Mouse (Mus musculus) forebrain, embryonic 15.5 days (tissue): ENCODE measurements at regions not wholly inside any gene's neighbourhood (a gene's known extent, or its start where the extent isn't known, plus 50 kb on each side); places are given as distances from the start of the nearest gene placed in this dataset.

Experiments used
- ATAC-seq: fragments of 200-750 bp; cut with Nextera tagmentation; replicated peaks from 2 replicates; pipeline ENCODE4 v1.8.0; 2017; ENCODE audit warnings: mild to moderate bottlenecking, moderate TSS enrichment, moderate library complexity
- H3K27ac ChIP-seq: fragments of 300-500 bp; sonication (generic); replicated peaks from 2 replicates; pipeline ENCODE4 v1.5.1; 2015; ENCODE audit warnings: mild to moderate bottlenecking, inconsistent platforms
- H3K27me3 ChIP-seq: fragments of 300-500 bp; sonication (generic); 2 replicates; pipeline ENCODE4 v1.6.1; 2015; ENCODE audit warnings: inconsistent platforms
- H3K36me3 ChIP-seq: fragments of 300-500 bp; sonication (generic); 2 replicates; pipeline ENCODE4 v1.6.1; 2015; ENCODE audit warnings: mild to moderate bottlenecking, inconsistent platforms
- H3K4me1 ChIP-seq: fragments of 300-500 bp; sonication (generic); 2 replicates; pipeline ENCODE4 v1.6.1; 2015; ENCODE audit warnings: inconsistent platforms
- H3K4me2 ChIP-seq: fragments of 300-500 bp; sonication (generic); replicated peaks from 2 replicates; pipeline ENCODE4 v1.6.1; 2015; ENCODE audit warnings: mild to moderate bottlenecking, inconsistent platforms
- H3K4me3 ChIP-seq: fragments of 300-500 bp; sonication (generic); 2 replicates; pipeline ENCODE4 v1.5.1; 2015; ENCODE audit warnings: mild to moderate bottlenecking, inconsistent platforms
- H3K9ac ChIP-seq: fragments of 300-500 bp; sonication (generic); replicated peaks from 2 replicates; pipeline ENCODE4 v1.6.1; 2015; ENCODE audit warnings: mild to moderate bottlenecking, inconsistent platforms
- H3K9me3 ChIP-seq: fragments of 300-500 bp; sonication (generic); 2 replicates; pipeline ENCODE4 v1.6.1; 2016; ENCODE audit warnings: inconsistent platforms
- WGBS: fragments of 180-500 bp; shearing (Covaris S2); methylation state at CpG from one replicate; pipeline ENCODE4 v1.1.7; 2015; ENCODE audit warnings: mixed read lengths; 5-methylcytosine and 5-hydroxymethylcytosine counted together

DNA sequence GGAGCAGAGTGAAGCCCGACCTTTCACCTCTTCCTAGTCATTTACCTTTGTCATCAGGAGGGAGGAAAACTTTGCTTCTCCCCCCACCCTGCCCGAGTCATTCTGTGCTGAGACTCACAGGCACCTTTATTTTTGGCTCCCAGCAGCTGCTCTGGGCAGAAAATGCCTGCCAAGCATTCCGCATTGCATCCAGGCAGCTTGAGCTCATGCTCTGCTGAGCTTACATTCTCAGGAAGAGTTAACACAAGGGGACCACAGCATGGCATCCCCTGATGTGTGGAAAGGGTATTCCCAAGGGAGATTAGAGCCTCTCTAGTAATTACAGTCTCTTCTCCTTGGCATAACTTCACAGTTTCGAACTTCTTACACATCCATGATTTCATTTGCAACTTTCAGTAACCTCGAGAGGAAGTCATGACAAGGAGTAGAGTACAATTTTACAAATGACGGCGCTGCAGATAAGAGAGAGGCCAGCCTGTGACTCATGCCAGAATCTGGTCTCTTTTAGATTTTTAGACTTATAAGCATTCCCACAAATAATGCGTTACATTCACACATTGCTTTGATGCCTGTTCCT is 370.3 kb downstream of the Gpam start:
- Histone ChIP-seq H3K9me3 (no peaks in the 10 kb centered on the region), H3K27me3 (no peaks in the 10 kb centered on the region), H3K4me3 (no peak overlapping the region), H3K4me1 (peaks cover 5% of the 10 kb centered on the region; the same call in 1 of the 2 replicates), H3K36me3 (no peaks in the 10 kb centered on the region), H3K9ac (no peak overlapping the region), H3K4me2 (no peak overlapping the region), H3K27ac (no peak overlapping the region)
- 0 out of 2 replicates have a peak, but pooled peaks have one; percentile 32 for ATAC-seq
- WGBS, result 53% methylated on average over 8 of the region's 8 CpGs

DNA sequence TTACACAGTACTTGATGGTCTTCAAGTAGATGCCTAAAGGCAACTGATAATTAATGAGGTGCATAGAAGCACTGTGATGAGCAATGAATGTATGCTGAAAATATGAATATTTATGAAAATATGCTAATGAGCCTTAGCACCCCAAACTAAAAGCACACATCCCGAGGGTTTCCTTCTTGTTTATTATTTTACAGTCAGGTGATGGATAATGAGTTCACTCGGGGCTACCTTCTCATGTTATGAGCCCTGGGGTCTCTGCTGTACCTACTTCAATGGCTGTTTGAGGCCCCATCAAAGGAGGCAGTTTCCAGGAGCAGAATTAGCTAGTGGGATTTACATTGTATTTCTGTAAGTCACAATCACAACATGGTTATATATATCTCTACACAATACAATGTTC is 371.6 kb downstream of the Gpam start:
- Histone ChIP-seq H3K27me3 (no peaks in the 10 kb centered on the region), H3K27ac (no peak overlapping the region), H3K4me1 (peaks cover 5% of the 10 kb centered on the region; the same call in 1 of the 2 replicates), H3K4me2 (no peak overlapping the region), H3K36me3 (no peaks in the 10 kb centered on the region), H3K9ac (no peak overlapping the region), H3K4me3 (no peak overlapping the region), H3K9me3 (no peaks in the 10 kb centered on the region)
- 41% methylated on average over 2 of the region's 2 CpGs for WGBS
- ATAC-seq, result no peak

DNA sequence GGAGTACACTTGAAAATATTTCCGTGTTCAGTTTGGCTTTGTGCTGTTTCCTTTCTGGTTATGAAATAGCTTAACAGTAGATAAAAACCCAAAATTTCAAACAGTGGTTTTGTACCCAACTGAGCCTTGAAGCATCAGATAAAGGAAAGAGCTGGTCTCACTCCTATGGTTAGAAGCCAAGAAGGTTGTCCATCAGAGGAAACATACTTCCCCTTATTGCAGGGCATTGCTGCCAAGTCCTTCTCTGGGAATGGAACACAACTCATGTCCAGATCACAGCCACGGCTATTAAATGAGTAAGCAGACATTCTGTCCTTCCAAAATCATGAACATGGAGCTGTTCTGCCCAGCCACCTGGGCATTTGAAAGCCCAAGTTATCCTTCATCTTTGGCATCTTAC is 393.1 kb downstream of the Gpam start:
- H3K36me3 ChIP-seq, result no peaks in the 10 kb centered on the region
- H3K27ac ChIP-seq, result no peak overlapping the region
- H3K4me2 ChIP-seq, result no peak overlapping the region
- H3K4me3 ChIP-seq, result no peak overlapping the region
- H3K4me1 ChIP-seq, result no peaks in the 10 kb centered on the region
- no peak overlapping the region for H3K9ac ChIP-seq
- ATAC-seq, result no peak
- H3K27me3 ChIP-seq, result no peaks in the 10 kb centered on the region
- WGBS, result 89% methylated on average over 2 of the region's 2 CpGs
- no peaks in the 10 kb centered on the region; the same call in 1 of the 2 replicates for H3K9me3 ChIP-seq

DNA sequence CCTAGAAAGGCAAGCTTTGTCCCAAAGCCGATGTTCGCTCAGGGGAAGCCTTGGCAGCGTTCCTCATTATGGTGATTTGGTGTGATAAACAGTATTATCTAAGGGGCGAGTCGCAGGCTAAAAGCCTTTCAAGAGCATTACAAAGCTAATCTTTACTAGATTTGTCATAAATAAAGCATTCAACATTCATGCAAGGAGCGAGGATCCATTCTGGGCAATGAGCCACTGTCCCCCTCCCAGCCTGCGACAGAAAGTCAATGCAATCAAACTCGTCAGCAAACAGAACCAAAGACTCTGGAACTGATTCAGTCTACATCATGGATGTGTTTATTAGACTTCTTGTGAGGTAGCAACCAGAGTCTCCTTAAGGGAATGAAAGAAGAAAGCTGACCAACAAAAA is 395.3 kb downstream of the Gpam start:
- H3K27ac ChIP-seq, result no peak overlapping the region
- no peaks in the 10 kb centered on the region for H3K36me3 ChIP-seq
- no peak for ATAC-seq
- H3K4me1 ChIP-seq, result no peaks in the 10 kb centered on the region
- WGBS, result 47% methylated on average over 8 of the region's 8 CpGs
- no peak overlapping the region for H3K4me3 ChIP-seq
- H3K9ac ChIP-seq, result no peak overlapping the region
- no peaks in the 10 kb centered on the region for H3K9me3 ChIP-seq
- H3K4me2 ChIP-seq, result no peak overlapping the region
- H3K27me3 ChIP-seq, result no peaks in the 10 kb centered on the region

DNA sequence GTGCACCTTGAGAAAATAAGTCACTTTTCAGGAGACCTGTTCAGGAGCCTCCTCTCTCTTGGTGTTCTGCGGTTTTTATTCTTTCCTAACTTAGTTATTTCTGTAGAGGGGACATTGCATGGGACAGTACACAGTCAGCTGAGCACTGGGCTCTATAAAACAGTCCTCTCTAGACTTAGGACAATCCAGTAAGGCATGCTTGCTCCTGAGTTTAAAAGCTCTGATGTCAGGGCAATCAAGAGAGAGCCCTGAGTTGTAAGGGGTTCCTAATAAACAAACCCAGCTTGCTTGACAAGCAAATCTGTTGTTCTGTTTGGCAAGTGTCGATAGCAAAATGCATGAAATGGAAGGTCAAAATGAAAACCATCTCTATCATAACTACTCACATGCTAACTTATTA is 395.7 kb downstream of the Gpam start:
- Histone ChIP-seq H3K9ac (no peak overlapping the region), H3K27ac (no peak overlapping the region), H3K4me2 (no peak overlapping the region), H3K9me3 (no peaks in the 10 kb centered on the region), H3K27me3 (no peaks in the 10 kb centered on the region), H3K4me3 (no peak overlapping the region), H3K4me1 (no peaks in the 10 kb centered on the region), H3K36me3 (no peaks in the 10 kb centered on the region)
- ATAC-seq, result no peak
- 80% methylated on average over 2 of the region's 2 CpGs for WGBS

DNA sequence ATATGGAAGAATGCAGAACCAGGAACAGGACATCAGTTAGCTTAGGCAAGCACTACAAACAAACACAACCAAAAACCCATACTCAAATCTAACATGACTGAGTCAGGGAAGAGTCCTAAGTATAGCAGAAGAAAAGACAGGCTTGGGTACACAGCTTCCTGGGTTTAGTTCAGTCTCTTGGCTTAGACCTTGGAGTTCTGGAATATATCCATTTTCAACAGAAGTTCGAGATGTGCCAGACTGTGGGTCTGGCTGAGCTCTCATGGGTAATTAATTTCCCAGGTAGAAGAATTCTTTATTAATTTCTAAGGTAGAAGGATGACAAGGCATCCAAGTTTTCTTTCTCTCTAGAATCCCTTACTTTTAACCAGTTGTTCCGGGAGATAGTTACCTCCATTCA is 396.2 kb downstream of the Gpam start:
- Histone ChIP-seq H3K27ac (no peak overlapping the region), H3K9me3 (no peaks in the 10 kb centered on the region), H3K9ac (no peak overlapping the region), H3K4me3 (no peak overlapping the region), H3K4me1 (no peaks in the 10 kb centered on the region), H3K36me3 (no peaks in the 10 kb centered on the region), H3K27me3 (no peaks in the 10 kb centered on the region), H3K4me2 (no peak overlapping the region)
- 82% methylated on average over 2 of the region's 2 CpGs for WGBS
- no peak for ATAC-seq

DNA sequence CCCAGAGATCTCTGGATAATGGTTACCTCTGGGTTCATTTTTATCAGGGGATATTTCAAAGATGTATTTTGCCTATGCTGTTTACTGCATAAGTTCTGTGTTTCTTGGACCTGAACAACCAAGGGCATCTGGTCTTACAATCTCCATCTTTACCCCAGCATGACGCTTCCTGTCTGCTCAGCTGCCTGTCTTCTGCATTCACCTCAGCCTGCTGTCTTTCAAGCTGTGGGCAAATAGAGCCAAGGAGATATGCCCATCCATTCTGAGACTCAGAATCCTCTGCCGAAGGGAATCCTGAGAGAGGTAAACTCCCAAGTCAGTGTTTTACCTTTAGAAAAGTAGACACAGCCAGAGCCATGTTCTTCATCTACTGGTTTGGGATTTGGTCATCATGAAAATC is 396.7 kb downstream of the Gpam start:
- H3K9ac ChIP-seq, result no peak overlapping the region
- no peak for ATAC-seq
- H3K36me3 ChIP-seq, result no peaks in the 10 kb centered on the region
- no peak overlapping the region for H3K4me3 ChIP-seq
- no peaks in the 10 kb centered on the region for H3K9me3 ChIP-seq
- no peaks in the 10 kb centered on the region for H3K27me3 ChIP-seq
- no peak overlapping the region for H3K4me2 ChIP-seq
- WGBS, result 99% methylated on average over 2 of the region's 2 CpGs
- no peaks in the 10 kb centered on the region for H3K4me1 ChIP-seq
- H3K27ac ChIP-seq, result no peak overlapping the region

DNA sequence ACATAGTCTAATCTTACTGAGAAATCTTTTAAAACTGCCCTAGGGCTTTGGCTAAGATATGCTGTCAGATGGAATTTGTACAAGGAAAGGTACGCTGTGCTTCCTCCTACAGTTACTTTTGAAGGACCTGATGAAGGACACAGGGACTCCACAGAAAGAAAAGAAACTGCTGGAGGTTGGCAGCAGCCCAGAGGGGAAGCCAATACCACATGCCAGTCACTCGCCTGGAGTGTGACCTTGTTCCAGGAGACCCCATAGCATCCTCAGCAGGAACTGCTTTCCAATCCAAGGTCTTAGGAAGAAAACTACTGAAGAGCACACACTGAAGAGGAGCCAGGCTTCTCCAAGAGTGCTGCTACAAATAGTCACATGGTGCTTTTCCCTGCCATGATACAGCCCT is 404.9 kb downstream of the Gpam start:
- Histone ChIP-seq H3K9ac (no peak overlapping the region), H3K36me3 (no peaks in the 10 kb centered on the region), H3K27ac (no peak overlapping the region), H3K9me3 (no peaks in the 10 kb centered on the region), H3K4me3 (no peak overlapping the region), H3K4me2 (no peak overlapping the region), H3K27me3 (no peaks in the 10 kb centered on the region), H3K4me1 (no peaks in the 10 kb centered on the region)
- 74% methylated on average over 2 of the region's 2 CpGs for WGBS
- ATAC-seq, result no peak

DNA sequence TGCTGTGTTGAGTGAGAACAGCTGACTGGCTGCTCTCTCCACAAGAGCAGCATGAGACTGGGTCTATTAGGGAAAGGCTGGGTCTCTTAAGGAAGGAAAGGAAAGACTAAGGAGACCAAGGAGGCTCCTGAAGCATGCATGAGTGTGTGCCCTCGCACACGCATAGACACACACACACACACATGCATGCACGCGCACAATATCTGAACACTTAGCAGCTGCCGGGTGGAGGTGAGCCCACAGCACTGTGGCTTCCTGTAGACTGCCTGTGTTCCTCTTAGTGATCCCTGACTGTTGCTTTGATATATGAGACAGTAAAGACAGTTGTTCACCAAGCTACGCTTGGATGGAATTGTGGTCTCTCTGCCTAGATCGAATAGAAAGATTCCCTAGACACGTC is 429.6 kb downstream of the Gpam start:
- WGBS, result 94% methylated on average over 8 of the region's 8 CpGs
- Histone ChIP-seq H3K4me2 (no peak overlapping the region), H3K27me3 (no peaks in the 10 kb centered on the region), H3K9ac (no peak overlapping the region), H3K9me3 (no peaks in the 10 kb centered on the region), H3K4me1 (no peaks in the 10 kb centered on the region), H3K36me3 (no peaks in the 10 kb centered on the region), H3K27ac (no peak overlapping the region), H3K4me3 (no peak overlapping the region)
- ATAC-seq, result no peak

DNA sequence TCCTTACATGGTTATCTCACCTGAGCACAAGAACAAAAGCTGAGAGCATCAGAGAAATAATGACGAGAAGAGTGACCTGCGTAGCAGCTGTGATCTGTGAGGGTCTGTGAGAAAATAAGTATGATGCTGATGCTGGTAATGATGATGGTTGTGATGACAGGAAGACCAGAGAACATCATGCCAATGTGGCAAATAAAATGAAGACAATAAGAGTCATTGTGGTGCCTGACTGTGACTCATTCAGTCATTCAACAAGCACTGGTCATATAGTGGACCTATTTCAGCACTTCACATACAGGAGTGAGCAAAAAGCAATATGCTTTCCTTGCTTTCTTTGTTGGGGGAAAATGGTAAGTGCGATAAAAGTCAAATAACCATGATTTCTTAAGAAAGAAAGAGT is 433.3 kb downstream of the Gpam start:
- H3K27ac ChIP-seq, result no peak overlapping the region
- H3K9me3 ChIP-seq, result no peaks in the 10 kb centered on the region
- no peak for ATAC-seq
- no peak overlapping the region for H3K4me2 ChIP-seq
- H3K36me3 ChIP-seq, result no peaks in the 10 kb centered on the region
- H3K27me3 ChIP-seq, result no peaks in the 10 kb centered on the region
- H3K9ac ChIP-seq, result no peak overlapping the region
- no peak overlapping the region for H3K4me3 ChIP-seq
- WGBS, result 87% methylated on average over 3 of the region's 3 CpGs
- no peaks in the 10 kb centered on the region for H3K4me1 ChIP-seq

DNA sequence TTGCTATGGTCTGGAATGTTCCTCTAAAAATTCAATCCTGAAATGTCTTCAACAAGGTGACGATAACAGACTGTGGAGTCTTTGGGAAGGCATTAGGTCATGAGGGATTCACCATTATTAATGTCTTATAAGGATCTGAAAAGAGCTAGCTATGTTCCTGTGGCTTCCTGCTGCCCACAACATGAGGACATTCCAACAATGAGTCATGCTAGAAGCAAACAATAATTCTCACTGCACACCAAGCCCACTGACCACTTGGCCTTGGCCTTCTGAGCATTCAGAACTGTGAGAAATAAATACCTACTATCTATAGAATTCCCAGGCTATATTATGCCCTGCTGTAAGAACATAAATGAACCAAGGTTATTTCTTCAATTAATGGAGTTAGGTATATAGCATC is 433.9 kb downstream of the Gpam start:
- Histone ChIP-seq H3K4me2 (no peak overlapping the region), H3K36me3 (no peaks in the 10 kb centered on the region), H3K27me3 (no peaks in the 10 kb centered on the region), H3K9ac (no peak overlapping the region), H3K4me3 (no peak overlapping the region), H3K9me3 (no peaks in the 10 kb centered on the region), H3K4me1 (no peaks in the 10 kb centered on the region), H3K27ac (no peak overlapping the region)
- WGBS, result 84% methylated on average over 1 of the region's 1 CpGs
- ATAC-seq, result no peak

DNA sequence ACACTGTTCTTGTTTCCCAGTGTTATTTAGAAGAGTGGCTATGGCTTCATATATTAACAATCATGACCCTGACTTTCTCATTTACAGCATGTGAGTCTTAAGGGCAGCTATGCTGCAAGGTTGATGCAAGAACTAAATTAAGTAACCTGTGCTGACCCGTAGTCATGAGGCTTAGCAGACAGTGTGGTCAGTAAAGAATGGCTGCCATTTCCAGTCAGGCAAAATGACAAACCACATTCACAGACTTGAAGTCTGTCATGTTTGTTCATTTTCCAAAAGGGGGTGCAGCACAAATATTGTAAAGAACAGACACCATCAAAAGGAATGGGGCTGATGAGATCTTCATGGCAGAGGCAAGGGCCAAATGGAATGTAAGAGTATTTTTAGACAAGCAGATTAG is 435.2 kb downstream of the Gpam start:
- Histone ChIP-seq H3K9me3 (no peaks in the 10 kb centered on the region), H3K36me3 (no peaks in the 10 kb centered on the region), H3K27ac (no peak overlapping the region), H3K4me1 (no peaks in the 10 kb centered on the region), H3K27me3 (no peaks in the 10 kb centered on the region), H3K9ac (no peak overlapping the region), H3K4me2 (no peak overlapping the region), H3K4me3 (no peak overlapping the region)
- WGBS, result 93% methylated on average over 1 of the region's 1 CpGs
- no peak for ATAC-seq

DNA sequence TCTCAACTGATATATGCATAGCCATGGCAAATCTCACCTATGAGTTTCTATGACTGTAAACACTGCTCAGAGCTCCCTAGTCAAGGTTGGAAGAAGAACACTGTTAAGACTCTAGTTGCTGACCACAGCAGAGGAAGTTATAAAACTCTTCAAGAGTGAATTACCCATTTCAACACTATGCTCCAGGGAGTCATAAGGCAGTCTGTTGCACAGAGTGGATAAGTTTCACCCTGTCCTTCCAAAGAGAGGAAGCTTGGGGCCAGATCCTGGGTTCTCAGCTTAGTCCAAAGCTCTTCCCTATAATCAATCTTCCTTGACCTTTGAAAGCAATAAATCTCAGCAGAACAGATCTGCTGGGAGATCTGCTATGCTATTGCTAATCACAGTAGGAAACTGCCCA is 438.4 kb downstream of the Gpam start:
- H3K4me2 ChIP-seq, result no peak overlapping the region
- no peak overlapping the region for H3K9ac ChIP-seq
- H3K36me3 ChIP-seq, result no peaks in the 10 kb centered on the region
- H3K27ac ChIP-seq, result no peak overlapping the region
- no peak for ATAC-seq
- no peak overlapping the region for H3K4me3 ChIP-seq
- H3K9me3 ChIP-seq, result no peaks in the 10 kb centered on the region
- no peaks in the 10 kb centered on the region for H3K4me1 ChIP-seq
- H3K27me3 ChIP-seq, result no peaks in the 10 kb centered on the region
